Mouse (Mus musculus) kidney, postnatal 36 days (tissue): ENCODE data around the gene Cfdp1.

Source experiments
- DNase-seq, 2 experiments: peaks; one replicate each; pipeline ENCODE4 v3.0.0; 2021 to 2022; ENCODE audit warnings: mixed read lengths in 2 of 2

Gene Cfdp1

DNA sequence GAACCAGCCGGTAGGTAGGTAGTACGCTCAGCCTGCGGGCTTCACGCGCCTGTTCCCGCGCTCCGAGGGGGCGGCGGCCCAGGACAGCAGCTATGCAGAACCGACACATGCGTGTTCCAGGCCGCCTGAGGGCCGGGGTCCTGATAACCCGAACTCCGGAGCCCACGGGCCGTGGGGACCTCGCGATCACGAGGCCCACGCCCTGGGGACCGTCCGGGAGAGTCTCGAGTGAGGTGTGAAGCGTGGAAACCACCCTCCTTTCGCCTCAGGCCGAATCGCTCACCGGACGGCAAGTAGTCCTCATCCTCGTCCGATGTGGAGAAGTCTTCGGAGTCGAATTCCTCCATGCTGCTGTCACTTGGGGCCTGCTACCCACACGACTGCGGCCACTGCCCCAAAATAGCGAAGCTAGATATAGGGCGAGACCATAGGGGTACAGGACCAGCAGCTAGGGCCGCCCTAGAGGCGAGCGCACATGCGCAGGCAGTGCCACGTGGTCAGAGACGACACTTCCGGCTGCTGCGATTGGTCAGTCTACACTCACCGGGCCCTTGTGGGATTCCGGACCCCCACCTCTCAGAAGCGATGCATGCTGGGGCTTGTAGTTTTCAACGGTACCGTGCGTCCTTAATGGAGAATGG, at the start of gene Cfdp1:
Gene Cfdp1 (minus strand): TSS at position 431 of the 641 bp plus-strand sequence.
- peak; percentile 98 for DNase-seq

DNA sequence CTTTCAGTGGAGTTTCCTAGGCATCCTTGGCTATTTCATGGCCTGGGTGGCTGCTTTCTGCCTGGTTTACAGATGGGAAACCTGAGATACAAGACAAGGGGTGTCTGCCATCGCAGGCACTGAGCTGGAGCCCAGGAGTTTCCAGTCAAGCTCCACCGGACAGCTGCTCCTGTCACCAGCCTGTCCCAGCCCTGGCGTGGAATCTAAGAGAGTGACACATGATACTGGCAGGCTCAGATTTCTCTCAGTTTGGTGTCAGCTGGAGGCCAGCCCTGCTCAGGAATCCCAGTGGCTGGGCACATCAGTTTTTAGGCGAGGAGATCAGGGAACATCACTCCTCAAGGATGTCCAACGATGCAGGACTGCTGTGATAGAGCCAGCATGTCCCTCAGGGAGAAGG, 48.0 kb upstream of the Cfdp1 start:
- no peak for DNase-seq

- DNase-seq: no peak
Measured at GRCm38 (mm10) chr8:111898586-111898985, 44.5 kb upstream of the Cfdp1 start.

GRCm38 (mm10) chr8:111894955-111895354, 40.9 kb upstream of the Cfdp1 start:
- no peak for DNase-seq

DNA sequence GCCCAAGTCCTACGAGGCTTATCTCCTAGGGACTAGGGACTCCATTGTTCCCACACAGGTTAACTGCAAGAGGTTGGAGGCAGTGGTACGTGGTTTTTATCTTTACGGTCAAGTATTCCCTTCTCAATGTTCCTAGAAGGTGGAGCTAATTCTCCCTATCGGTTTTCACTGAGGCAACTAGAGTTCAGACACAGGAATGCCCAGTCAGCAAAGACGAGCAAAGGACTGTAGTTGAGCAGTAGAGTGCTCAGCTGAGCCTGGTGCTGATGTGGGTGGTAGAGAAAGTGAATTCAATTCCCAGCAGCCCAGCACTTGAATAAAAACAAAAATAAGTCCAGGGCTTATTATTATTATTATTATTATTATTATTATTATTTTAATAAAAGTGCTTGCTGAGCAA, 38.5 kb upstream of the Cfdp1 start:
- no peak for DNase-seq

DNA sequence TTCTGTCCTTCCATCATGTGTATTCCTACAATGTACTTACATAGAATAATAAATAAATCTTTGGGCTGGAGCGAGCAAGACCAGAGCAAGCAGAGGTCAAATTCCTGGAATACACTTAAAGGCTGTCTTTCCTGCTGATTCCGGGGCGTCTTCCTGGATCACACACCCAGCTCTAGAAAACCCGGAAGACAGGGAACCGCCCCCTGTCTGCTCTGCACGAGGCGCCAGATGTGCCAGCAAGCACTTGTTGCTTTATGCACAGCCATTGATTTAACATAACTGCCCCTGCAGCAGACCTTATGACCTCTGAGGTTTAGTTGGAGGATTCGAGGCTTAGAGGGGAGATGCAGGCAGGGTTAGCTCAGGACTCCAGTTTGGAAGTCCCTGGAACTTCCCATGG, 37.9 kb upstream of the Cfdp1 start:
- DNase-seq: no peak

DNA sequence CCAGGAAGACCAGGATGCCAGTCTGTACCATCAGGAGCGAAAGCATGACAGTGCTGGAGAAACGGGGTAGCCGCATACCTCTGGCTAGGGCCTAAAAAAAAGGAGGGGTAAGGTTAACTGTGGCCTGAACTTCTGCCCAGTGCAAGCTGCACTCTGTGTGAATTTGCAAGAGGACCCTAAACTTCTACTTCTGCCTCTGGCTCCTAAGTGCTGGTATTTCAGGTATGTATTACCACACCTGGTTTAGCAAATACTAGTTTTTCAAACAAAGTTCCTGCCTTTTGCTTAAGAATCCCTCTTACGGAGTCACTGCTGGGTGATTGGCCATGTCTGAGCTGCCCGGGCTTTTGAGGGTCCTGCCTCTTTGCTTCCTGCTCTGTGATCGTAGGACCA, 36.8 kb upstream of the Cfdp1 start:
- DNase-seq: no peak

DNA sequence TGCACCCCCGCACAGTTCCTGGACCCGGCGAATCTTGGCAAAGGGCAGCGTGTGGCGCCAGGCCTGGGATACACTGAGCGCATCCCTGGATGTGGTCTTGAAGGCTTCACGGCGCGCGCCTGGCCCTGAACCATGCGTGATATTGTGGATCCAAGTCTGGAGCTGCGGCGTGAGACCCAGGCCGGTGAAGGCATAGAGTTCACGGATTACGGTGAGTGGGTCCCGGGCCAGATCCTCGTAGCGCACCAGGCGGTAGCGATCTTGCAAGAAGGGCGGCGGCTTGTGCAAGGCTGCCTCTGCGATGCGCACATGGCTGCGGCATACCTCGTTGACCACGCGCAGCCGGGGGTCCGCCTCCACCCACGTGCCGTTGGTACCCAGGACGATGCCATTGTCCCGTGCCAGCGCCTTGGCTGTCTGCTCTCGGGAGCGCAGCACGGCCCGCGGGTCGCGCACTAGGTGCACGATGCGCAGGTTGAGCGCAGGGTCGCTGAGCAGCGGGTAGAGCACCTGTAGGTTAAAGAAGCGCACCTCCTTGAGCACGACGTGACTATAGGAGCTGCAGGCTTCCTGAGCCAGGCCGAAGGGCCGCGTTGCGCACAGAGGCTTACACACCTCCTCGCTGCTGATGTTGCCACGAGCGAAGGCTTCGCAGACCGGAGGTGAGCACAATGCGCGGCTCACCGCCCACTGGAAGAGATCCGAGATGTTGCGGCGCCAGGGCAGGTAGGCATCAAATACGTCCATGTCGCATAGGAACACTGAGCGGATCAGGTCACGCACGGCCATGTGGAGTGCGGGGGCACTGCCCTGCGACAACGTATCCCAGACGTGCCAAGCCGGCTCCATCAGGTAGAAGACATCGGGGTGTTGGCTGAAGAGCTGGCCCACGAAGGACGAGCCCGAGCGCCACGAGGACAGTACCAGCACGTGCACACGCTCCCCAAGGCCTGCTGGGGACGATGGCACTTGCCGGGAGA, 36.1 kb upstream of the Cfdp1 start:
- no peak for DNase-seq

DNA sequence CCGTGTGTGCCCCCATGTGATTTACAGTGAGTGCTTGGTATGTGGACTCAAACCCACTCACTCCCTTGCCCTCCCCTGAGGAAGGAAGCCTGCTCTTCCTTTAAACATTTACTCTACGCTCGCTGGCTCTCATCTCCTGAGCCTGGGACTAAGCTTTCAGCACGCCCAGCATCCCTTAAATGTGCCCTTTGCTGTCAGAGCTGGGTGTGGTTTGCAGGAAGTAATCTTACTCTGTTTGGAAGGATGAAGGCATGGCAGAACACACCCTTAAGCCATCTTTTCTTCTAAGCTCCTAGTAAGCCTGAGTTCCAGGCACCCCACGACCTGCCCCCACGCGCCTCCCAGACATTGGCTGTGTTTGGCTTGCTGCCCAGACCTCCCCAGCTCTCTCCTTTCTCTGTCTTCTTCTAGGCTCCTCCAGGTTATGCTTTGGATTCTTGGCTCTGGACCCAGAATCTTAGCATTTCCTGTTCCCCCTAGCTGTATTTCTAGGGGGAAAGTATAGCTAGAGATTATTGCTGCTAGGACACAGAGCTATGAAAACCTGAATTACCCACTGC, 34.1 kb upstream of the Cfdp1 start:
- peak; percentile 19 to 38 for DNase-seq

DNA sequence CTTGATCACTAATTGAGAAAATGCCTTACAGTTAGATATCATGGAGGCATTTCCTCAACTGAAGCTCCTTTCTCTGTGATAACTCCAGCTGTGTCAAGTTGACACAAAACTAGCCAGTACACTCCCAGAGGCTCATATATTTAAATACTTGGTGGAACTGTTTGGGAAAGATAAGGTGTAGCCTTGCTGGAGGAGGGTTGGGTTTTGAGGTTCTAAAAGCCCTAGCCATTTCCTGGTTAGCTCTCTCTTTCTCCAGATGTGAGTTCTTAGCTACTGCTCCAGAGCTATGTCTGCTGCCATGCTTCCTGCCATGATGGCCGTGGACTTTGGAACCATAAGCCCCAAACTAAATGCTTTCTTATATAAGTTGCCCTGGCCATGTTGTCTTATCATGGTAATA, 33.4 kb upstream of the Cfdp1 start:
- DNase-seq: no peak

DNA sequence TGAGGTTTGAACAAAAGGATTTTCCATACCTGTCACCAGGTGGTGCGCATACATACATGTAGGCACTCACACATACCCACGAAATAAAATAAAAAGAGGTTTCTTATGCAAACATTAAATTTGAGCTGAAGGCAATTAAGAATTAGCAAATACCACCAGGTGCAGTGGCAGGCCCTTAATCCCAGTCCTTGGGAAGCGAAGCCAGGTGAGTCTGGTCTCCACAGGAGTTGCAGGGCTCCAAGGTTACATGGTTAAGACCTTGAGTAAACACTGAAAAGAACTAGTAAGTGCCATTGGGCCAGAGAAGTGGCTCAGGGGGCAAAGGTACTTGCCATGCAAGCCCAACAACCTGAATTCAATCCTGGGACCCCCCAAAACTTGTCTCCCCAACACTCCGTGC, 29.5 kb upstream of the Cfdp1 start:
- no peak for DNase-seq

DNA sequence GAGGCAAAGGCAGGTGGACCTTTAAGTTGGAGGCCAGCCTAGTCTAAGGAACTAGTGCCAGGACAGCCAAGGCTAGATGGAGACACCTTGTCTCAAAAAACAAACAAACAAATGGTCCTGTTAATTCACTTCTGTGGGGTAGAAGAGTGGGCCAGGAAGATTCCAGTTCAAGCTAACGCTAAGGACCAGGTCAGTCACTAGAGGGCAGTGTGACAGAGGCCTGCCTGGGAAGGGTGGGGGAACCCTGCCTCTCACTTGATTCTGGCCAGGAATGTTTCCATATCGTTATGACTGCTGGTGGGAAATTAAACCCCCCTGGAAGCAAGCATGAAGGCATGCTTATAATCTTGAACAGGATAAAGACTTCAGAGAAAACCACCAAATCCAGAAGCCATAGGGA, 27.5 kb upstream of the Cfdp1 start:
- peak; percentile 49 to 77 for DNase-seq

DNA sequence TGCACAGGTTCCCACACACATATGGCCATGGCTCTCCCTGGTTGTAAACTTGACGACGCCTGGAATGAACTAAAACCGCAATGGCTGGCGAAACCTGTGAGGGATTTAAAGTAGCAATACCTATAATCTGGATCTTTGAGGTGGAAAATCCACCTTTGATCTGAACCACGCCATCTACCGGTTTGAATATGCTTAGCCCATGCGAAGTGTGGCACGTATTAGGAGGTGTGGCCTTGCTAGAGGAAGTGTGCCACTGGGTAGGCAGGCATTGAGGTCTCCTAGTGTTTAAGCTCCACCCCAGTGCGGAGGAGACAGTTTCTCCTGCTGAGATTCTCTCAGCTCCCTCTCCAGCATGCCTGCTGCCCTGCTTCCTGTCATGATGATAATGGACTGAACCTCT, 23.6 kb upstream of the Cfdp1 start:
- no peak for DNase-seq

- DNase-seq: peak; percentile 98 to 99
Measured at GRCm38 (mm10) chr8:111876355-111876948, 22.4 kb upstream of the Cfdp1 start, which contains the start of gene Tmem170. Gene Tmem170 (minus strand): TSS chr8:111876750.

DNA sequence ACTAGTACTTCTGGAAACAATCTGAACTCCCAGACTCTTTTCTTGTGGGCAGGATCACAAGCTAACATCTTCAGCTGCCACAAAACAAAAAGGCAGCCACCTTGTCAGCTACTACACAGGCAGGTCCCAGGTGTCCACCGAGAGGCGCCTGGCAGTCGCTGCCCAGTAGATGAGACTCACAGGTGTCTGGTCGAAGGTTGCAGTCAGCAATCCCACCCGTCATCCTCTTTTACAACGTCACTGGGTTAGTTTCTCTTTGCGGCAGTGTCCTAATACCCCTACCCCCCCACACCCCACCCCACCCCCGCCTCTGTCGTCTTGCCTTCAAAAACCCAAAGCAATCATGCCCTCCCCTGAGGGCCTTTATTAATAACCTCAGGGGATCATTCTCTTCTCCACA, 21.7 kb upstream of the Cfdp1 start:
- DNase-seq: peak; percentile 23 to 37

DNA sequence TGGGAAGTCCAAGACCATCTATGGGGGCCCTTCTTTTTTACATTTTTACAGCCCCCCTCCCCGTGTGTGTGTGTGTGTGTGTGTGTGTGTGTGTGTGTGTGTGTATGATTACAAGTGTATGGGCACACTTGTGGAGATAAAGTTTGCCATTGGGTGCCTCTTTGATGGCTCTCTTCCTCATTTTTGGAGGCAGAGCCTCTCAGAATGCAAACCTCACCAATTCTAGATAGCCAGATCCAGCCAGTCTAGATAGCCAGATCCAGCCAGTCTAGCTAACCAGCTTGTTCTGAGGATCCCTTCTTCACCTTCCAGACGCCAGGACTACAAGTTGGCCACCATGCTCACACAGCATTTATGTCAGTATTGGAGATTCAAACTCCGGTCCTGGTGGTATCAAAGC, 17.2 kb upstream of the Cfdp1 start:
- DNase-seq: no peak

GRCm38 (mm10) chr8:111870379-111870778, 16.3 kb upstream of the Cfdp1 start:
- DNase-seq: no peak

- no peak for DNase-seq
Measured at GRCm38 (mm10) chr8:111868664-111869063, 14.6 kb upstream of the Cfdp1 start.

DNA sequence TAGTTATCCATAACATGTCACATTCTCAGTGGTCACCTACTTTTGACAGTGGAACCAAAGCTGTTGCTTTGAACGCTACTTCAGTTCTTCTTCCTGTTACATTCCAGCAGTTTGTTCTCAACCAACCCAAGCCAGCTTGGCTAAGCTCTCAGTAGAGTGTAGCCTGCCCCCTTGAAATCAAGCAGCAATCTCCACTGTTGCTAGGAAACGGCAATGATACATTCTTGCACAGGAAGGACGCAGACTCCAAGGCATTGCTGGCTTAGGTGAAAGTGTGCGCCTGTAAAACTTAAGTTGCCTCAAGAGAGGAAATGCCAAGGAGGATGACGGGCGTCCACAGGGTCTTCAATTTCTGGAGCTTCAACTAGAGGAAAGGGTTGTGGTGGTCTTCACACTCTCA, 11.8 kb upstream of the Cfdp1 start:
- DNase-seq: peak; percentile 18 to 43

- DNase-seq: no peak
Measured at GRCm38 (mm10) chr8:111865130-111865852, 11.2 kb upstream of the Cfdp1 start.

DNA sequence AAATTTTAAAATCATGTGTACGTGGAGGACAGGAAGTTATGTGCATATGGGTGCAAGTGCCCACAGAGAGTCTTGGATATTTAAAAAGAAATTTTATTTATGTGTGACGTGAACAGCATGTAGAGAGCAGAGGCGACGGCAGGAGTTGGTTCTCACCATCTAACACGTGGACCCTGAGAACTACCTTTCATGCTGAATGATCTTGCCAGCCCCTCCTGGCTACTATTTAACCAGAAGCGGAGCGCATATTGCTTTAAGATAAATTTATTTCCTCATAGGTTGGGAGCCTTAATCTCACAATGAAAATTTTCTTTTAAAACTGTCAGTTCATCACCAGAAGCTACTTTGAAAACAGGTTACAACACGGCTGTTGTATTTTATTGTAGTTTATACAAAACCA, 10.6 kb upstream of the Cfdp1 start:
- no peak for DNase-seq

GRCm38 (mm10) chr8:111863280-111863679, 9.2 kb upstream of the Cfdp1 start:
- no peak for DNase-seq

DNA sequence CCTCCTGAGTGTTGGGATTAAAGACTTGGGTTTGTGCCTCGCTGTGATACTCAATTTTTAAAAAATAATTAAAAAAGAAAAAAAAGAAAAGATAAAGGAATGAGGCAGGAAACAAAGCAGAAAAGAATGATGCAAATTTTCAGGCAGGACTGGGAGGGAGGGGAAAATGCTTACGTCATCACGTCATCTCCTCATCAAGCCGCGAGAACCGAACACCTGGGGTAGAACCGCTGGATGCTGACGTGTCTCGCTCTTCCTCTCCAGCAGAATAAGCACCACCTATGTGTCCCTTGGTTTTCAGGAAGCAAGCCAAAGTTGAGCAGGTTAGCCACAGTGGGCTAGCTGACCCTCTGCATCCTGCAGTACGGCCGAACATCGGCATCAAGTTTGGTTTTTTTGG, 1.9 kb upstream of the Cfdp1 start:
- no peak for DNase-seq
